Mouse (Mus musculus): ENCODE results near the gene Ankrd23. TPM values are rescaled to one million over a fixed set of nuclear protein-coding genes. Genes with fewer than 3 reads are reported as not detected.

The Ankrd23 gene
- polyA plus RNA-seq, 1 experiment from 2014 or later: 18.0 TPM

- no peaks in the 10 kb centered on the region for H3K27me3 ChIP-seq (ENCODE audit: insufficient read depth, poor library complexity, severe bottlenecking)
- 51% methylated on average over 9 of the region's 9 CpGs for WGBS
- DNase-seq (ENCODE audit: low spot score): no peak
- H3K4me1 ChIP-seq (replicated peaks): peaks cover 53% of the 10 kb centered on the region
- H3K36me3 ChIP-seq: peaks cover 57% of the 10 kb centered on the region
- no peaks in the 10 kb centered on the region for H3K9me3 ChIP-seq
- H3K4me3 ChIP-seq: no peak overlapping the region
- H3K27ac ChIP-seq: peak overlapping the region; percentile 90
Observed at GRCm38 (mm10) chr1:36547981-36548598, 11.4 kb upstream of the Ankrd23 start.

GRCm38 (mm10) chr1:36546888-36547471 is 10.3 kb upstream of the Ankrd23 start, which contains the start of gene Ankrd39:
Ankrd39 (minus strand) TSS chr1:36547445.
- H3K4me1 ChIP-seq (replicated peaks): peaks cover 53% of the 10 kb centered on the region
- no peaks in the 10 kb centered on the region for H3K9me3 ChIP-seq
- H3K27me3 ChIP-seq (ENCODE audit: insufficient read depth, poor library complexity, severe bottlenecking): no peaks in the 10 kb centered on the region
- DNase-seq (ENCODE audit: low spot score): peak; percentile 98
- peaks cover 54% of the 10 kb centered on the region for H3K36me3 ChIP-seq
- H3K27ac ChIP-seq: peak within 1 kb of the TSS; percentile 90
- under 1% methylated on average over 43 of the region's 43 CpGs for WGBS
- peak within 1 kb of the TSS; percentile 70 for H3K4me3 ChIP-seq

GRCm38 (mm10) chr1:36545845-36546600 is 9.3 kb upstream of the Ankrd23 start:
- WGBS: 69% methylated on average over 19 of the region's 19 CpGs
- Histone ChIP-seq H3K4me3 (peak overlapping the region; percentile 70), H3K27ac (no peak overlapping the region), H3K9me3 (no peaks in the 10 kb centered on the region), H3K27me3 (ENCODE audit: insufficient read depth, poor library complexity, severe bottlenecking) (no peaks in the 10 kb centered on the region), H3K4me1 (replicated peaks) (peaks cover 52% of the 10 kb centered on the region), H3K36me3 (peaks cover 53% of the 10 kb centered on the region)
- no peak for DNase-seq (ENCODE audit: low spot score)

GRCm38 (mm10) chr1:36545382-36545781 is 8.7 kb upstream of the Ankrd23 start:
- Histone ChIP-seq H3K36me3 (peaks cover 53% of the 10 kb centered on the region), H3K27ac (no peak overlapping the region), H3K9me3 (no peaks in the 10 kb centered on the region), H3K4me1 (replicated peaks) (peaks cover 49% of the 10 kb centered on the region), H3K27me3 (ENCODE audit: insufficient read depth, poor library complexity, severe bottlenecking) (no peaks in the 10 kb centered on the region), H3K4me3 (no peak overlapping the region)
- WGBS: 86% methylated on average over 2 of the region's 2 CpGs
- no peak for DNase-seq (ENCODE audit: low spot score)

- Histone ChIP-seq H3K27ac (no peak overlapping the region), H3K36me3 (peaks cover 52% of the 10 kb centered on the region), H3K4me1 (replicated peaks) (peaks cover 33% of the 10 kb centered on the region), H3K27me3 (ENCODE audit: insufficient read depth, poor library complexity, severe bottlenecking) (no peaks in the 10 kb centered on the region), H3K4me3 (no peak overlapping the region), H3K9me3 (no peaks in the 10 kb centered on the region)
- no peak for DNase-seq (ENCODE audit: low spot score)
- 95% methylated on average over 9 of the region's 9 CpGs for WGBS
Observed at GRCm38 (mm10) chr1:36542925-36543324, 6.2 kb upstream of the Ankrd23 start.

- Histone ChIP-seq H3K27ac (no peak overlapping the region), H3K9me3 (no peaks in the 10 kb centered on the region), H3K36me3 (peaks cover 50% of the 10 kb centered on the region), H3K4me1 (replicated peaks) (peaks cover 24% of the 10 kb centered on the region), H3K27me3 (ENCODE audit: insufficient read depth, poor library complexity, severe bottlenecking) (no peaks in the 10 kb centered on the region), H3K4me3 (no peak overlapping the region)
- DNase-seq (ENCODE audit: low spot score): no peak
- WGBS: 97% methylated on average over 16 of the region's 16 CpGs
Observed at GRCm38 (mm10) chr1:36541844-36542243, 5.2 kb upstream of the Ankrd23 start.

- Histone ChIP-seq H3K27me3 (ENCODE audit: insufficient read depth, poor library complexity, severe bottlenecking) (no peaks in the 10 kb centered on the region), H3K36me3 (peaks cover 54% of the 10 kb centered on the region), H3K9me3 (no peaks in the 10 kb centered on the region), H3K27ac (no peak overlapping the region), H3K4me3 (no peak overlapping the region), H3K4me1 (replicated peaks) (peaks cover 16% of the 10 kb centered on the region)
- DNase-seq (ENCODE audit: low spot score): no peak
- 92% methylated on average over 12 of the region's 12 CpGs for WGBS
Observed at GRCm38 (mm10) chr1:36540807-36541206, 4.1 kb upstream of the Ankrd23 start.

- H3K36me3 ChIP-seq: peaks cover 54% of the 10 kb centered on the region
- H3K9me3 ChIP-seq: no peaks in the 10 kb centered on the region
- DNase-seq (ENCODE audit: low spot score): no peak
- H3K4me3 ChIP-seq: no peak overlapping the region
- peaks cover 14% of the 10 kb centered on the region for H3K4me1 ChIP-seq (replicated peaks)
- H3K27me3 ChIP-seq (ENCODE audit: insufficient read depth, poor library complexity, severe bottlenecking): no peaks in the 10 kb centered on the region
- no peak overlapping the region for H3K27ac ChIP-seq
- 91% methylated on average over 11 of the region's 11 CpGs for WGBS
Observed at GRCm38 (mm10) chr1:36540132-36540531, 3.4 kb upstream of the Ankrd23 start.

GRCm38 (mm10) chr1:36539186-36539585 is 2.5 kb upstream of the Ankrd23 start, which contains the start of gene Gm42417:
Gm42417 (minus strand) TSS chr1:36539429.
- no peak within 1 kb of the TSS; the same call in 1 of the 2 replicates for H3K27ac ChIP-seq
- peak; percentile 49 for DNase-seq (ENCODE audit: low spot score)
- peaks cover 14% of the 10 kb centered on the region for H3K4me1 ChIP-seq (replicated peaks)
- H3K36me3 ChIP-seq: peaks cover 54% of the 10 kb centered on the region
- no peaks in the 10 kb centered on the region for H3K9me3 ChIP-seq
- no peak within 1 kb of the TSS for H3K4me3 ChIP-seq
- WGBS: 49% methylated on average over 9 of the region's 9 CpGs
- H3K27me3 ChIP-seq (ENCODE audit: insufficient read depth, poor library complexity, severe bottlenecking): no peaks in the 10 kb centered on the region

- Histone ChIP-seq H3K27me3 (ENCODE audit: insufficient read depth, poor library complexity, severe bottlenecking) (no peaks in the 10 kb centered on the region), H3K9me3 (no peaks in the 10 kb centered on the region), H3K4me3 (no peak overlapping the region), H3K4me1 (replicated peaks) (peaks cover 14% of the 10 kb centered on the region), H3K27ac (no peak overlapping the region), H3K36me3 (peaks cover 54% of the 10 kb centered on the region)
- 89% methylated on average over 4 of the region's 4 CpGs for WGBS
- DNase-seq (ENCODE audit: low spot score): no peak
Observed at GRCm38 (mm10) chr1:36538727-36539126, 2.0 kb upstream of the Ankrd23 start.

GRCm38 (mm10) chr1:36536397-36536728 is 320 bp downstream of the Ankrd23 start:
- 74% methylated on average over 8 of the region's 8 CpGs for WGBS
- Histone ChIP-seq H3K4me3 (no peak overlapping the region), H3K36me3 (peaks cover 47% of the 10 kb centered on the region), H3K27ac (no peak overlapping the region), H3K27me3 (ENCODE audit: insufficient read depth, poor library complexity, severe bottlenecking) (no peaks in the 10 kb centered on the region), H3K4me1 (replicated peaks) (peaks cover 17% of the 10 kb centered on the region), H3K9me3 (no peaks in the 10 kb centered on the region)
- DNase-seq (ENCODE audit: low spot score): no peak

- H3K36me3 ChIP-seq: peaks cover 47% of the 10 kb centered on the region
- H3K4me3 ChIP-seq: no peak overlapping the region
- H3K4me1 ChIP-seq (replicated peaks): peaks cover 17% of the 10 kb centered on the region
- H3K27me3 ChIP-seq (ENCODE audit: insufficient read depth, poor library complexity, severe bottlenecking): no peaks in the 10 kb centered on the region
- WGBS: 85% methylated on average over 11 of the region's 11 CpGs
- no peak overlapping the region for H3K27ac ChIP-seq
- H3K9me3 ChIP-seq: no peaks in the 10 kb centered on the region
- DNase-seq (ENCODE audit: low spot score): no peak
Observed at GRCm38 (mm10) chr1:36535477-36536396, 946 bp downstream of the Ankrd23 start.

Data from hindbrain, embryonic 10.5 days (tissue).